Mouse (Mus musculus): ENCODE measurements at regions not wholly inside any gene's neighbourhood (a gene's known extent, or its start where the extent isn't known, plus 50 kb on each side); places are given as distances from the start of the nearest gene placed in this dataset.
"Not testable (repeated sequence)": the region's sequence is repeated elsewhere in the genome, so short reads cannot be mapped to it uniquely, and the experiment has no call there.

- no peaks in the 10 kb centered on the region for H3K27me3 ChIP-seq (ENCODE audit: control insufficient read depth in 1 of 2, insufficient read depth in 2 of 2, low read length in 2 of 2)
- no peak for TF ChIP-seq BHLHE40 (IDR thresholded peaks at IDR 0.05; ENCODE audit: borderline replicate concordance, low read depth, low read length)
- no peak for TF ChIP-seq TBP (IDR thresholded peaks at IDR 0.05; ENCODE audit: low read depth, low read length)
- no peak for TF ChIP-seq EP300 (IDR thresholded peaks at IDR 0.05; ENCODE audit: low read depth in 1 of 2, low read length in 2 of 2)
- no peak for TF ChIP-seq MYC (IDR thresholded peaks at IDR 0.05; ENCODE audit: low read depth, low read length)
- TF ChIP-seq MAFK (IDR thresholded peaks at IDR 0.05; ENCODE audit: borderline replicate concordance, low read depth, low read length) = no peak
- TF ChIP-seq KAT2A (conservative IDR thresholded peaks at IDR 0.05; ENCODE audit: low read depth, low read length) = no peak
- no peak for TF ChIP-seq POLR2AphosphoS5 (IDR thresholded peaks at IDR 0.05; ENCODE audit: borderline replicate concordance, low read depth, low read length)
- TF ChIP-seq TCF12 (IDR thresholded peaks at IDR 0.05; ENCODE audit: low read depth, low read length) = no peak
- TF ChIP-seq POLR2AphosphoS2 (IDR thresholded peaks at IDR 0.05; ENCODE audit: low read length) = no peak
- no peak for TF ChIP-seq USF2 (IDR thresholded peaks at IDR 0.05; ENCODE audit: borderline replicate concordance in 1 of 2, insufficient read depth in 1 of 2, low read depth in 1 of 2, low read length in 2 of 2)
- no peak for TF ChIP-seq UBTF (IDR thresholded peaks at IDR 0.05; ENCODE audit: borderline replicate concordance, insufficient read depth, low read depth, low read length)
- TF ChIP-seq MAZ (IDR thresholded peaks at IDR 0.05; ENCODE audit: low read depth, low read length) = no peak
- no peaks in the 10 kb centered on the region for H3K4me1 ChIP-seq (ENCODE audit: control insufficient read depth in 1 of 2, insufficient read depth in 2 of 2, low read length in 2 of 2)
- H3K9me3 ChIP-seq (replicated peaks; ENCODE audit: insufficient read depth, low read length) = no peaks in the 10 kb centered on the region
- no peak for DNase-seq (ENCODE audit: low read depth, low spot score)
- H3K4me3 ChIP-seq (ENCODE audit: control insufficient read depth in 1 of 2, insufficient read depth in 1 of 2, low read depth in 2 of 2, low read length in 2 of 2) = no peak overlapping the region
- H3K79me2 ChIP-seq (ENCODE audit: control insufficient read depth, insufficient read depth, low read length, poor library complexity) = no peaks in the 10 kb centered on the region
- H3K36me3 ChIP-seq (ENCODE audit: control insufficient read depth in 1 of 2, insufficient read depth in 2 of 2, low read length in 2 of 2) = no peaks in the 10 kb centered on the region
- H3K9ac ChIP-seq (ENCODE audit: control insufficient read depth, low read depth, low read length, poor library complexity, severe bottlenecking) = no peak overlapping the region
- H3K27ac ChIP-seq (ENCODE audit: control insufficient read depth, low read depth, low read length) = no peak overlapping the region
These were observed 140.9 kb upstream of the Creb1 start for GRCm38 (mm10) chr1:64391525-64391924.

- TF ChIP-seq E2F4 (IDR thresholded peaks at IDR 0.05; ENCODE audit: borderline replicate concordance, low read depth, low read length) (no peak), NELFE (IDR thresholded peaks at IDR 0.05; ENCODE audit: low read depth, low read length) (no peak), USF2 (IDR thresholded peaks at IDR 0.05; ENCODE audit: borderline replicate concordance in 1 of 2, insufficient read depth in 1 of 2, low read depth in 1 of 2, low read length in 2 of 2) (no peak), ELF1 (IDR thresholded peaks at IDR 0.05; ENCODE audit: low read depth, low read length) (no peak), SMC3 (IDR thresholded peaks at IDR 0.05; ENCODE audit: low read depth, low read length) (no peak), RCOR1 (IDR thresholded peaks at IDR 0.05; ENCODE audit: low read depth, low read length) (no peak), MAZ (IDR thresholded peaks at IDR 0.05; ENCODE audit: low read depth, low read length) (no peak), BHLHE40 (IDR thresholded peaks at IDR 0.05; ENCODE audit: borderline replicate concordance, low read depth, low read length) (no peak), MYB (IDR thresholded peaks at IDR 0.05; ENCODE audit: low read depth, low read length) (no peak), USF1 (IDR thresholded peaks at IDR 0.05; ENCODE audit: low read depth, low read length) (no peak), MYC (IDR thresholded peaks at IDR 0.05; ENCODE audit: low read depth, low read length) (no peak), EP300 (IDR thresholded peaks at IDR 0.05; ENCODE audit: low read depth in 1 of 2, low read length in 2 of 2) (no peak), POLR2AphosphoS5 (IDR thresholded peaks at IDR 0.05; ENCODE audit: borderline replicate concordance, low read depth, low read length) (no peak), MAFK (IDR thresholded peaks at IDR 0.05; ENCODE audit: borderline replicate concordance, low read depth, low read length) (no peak), TAL1 (IDR thresholded peaks at IDR 0.05; ENCODE audit: low read length) (no peak), MXI1 (IDR thresholded peaks at IDR 0.05; ENCODE audit: low read depth, low read length) (no peak), ETS1 (IDR thresholded peaks at IDR 0.05; ENCODE audit: low read depth, low read length) (no peak), MAX (IDR thresholded peaks at IDR 0.05; ENCODE audit: low read length) (no peak), GABPA (IDR thresholded peaks at IDR 0.05; ENCODE audit: low read depth, low read length) (no peak)
- Histone ChIP-seq H3K9ac (ENCODE audit: control insufficient read depth, low read depth, low read length, poor library complexity, severe bottlenecking) (no peak overlapping the region), H3K27ac (ENCODE audit: control insufficient read depth, low read depth, low read length) (no peak overlapping the region), H3K4me3 (ENCODE audit: control insufficient read depth in 1 of 2, insufficient read depth in 1 of 2, low read depth in 2 of 2, low read length in 2 of 2) (no peak overlapping the region), H3K4me1 (ENCODE audit: control insufficient read depth in 1 of 2, insufficient read depth in 2 of 2, low read length in 2 of 2) (no peaks in the 10 kb centered on the region), H3K79me2 (ENCODE audit: control insufficient read depth, insufficient read depth, low read length, poor library complexity) (no peaks in the 10 kb centered on the region), H3K27me3 (ENCODE audit: control insufficient read depth in 1 of 2, insufficient read depth in 2 of 2, low read length in 2 of 2) (no peaks in the 10 kb centered on the region; a peak in 1 of 4 replicates), H3K36me3 (ENCODE audit: control insufficient read depth in 1 of 2, insufficient read depth in 2 of 2, low read length in 2 of 2) (no peaks in the 10 kb centered on the region), H3K9me3 (replicated peaks; ENCODE audit: insufficient read depth, low read length) (no peaks in the 10 kb centered on the region)
- DNase-seq (ENCODE audit: low read depth, low spot score) = no peak
These were observed 151.2 kb upstream of the Creb1 start for GRCm38 (mm10) chr1:64381264-64381663.

DNA sequence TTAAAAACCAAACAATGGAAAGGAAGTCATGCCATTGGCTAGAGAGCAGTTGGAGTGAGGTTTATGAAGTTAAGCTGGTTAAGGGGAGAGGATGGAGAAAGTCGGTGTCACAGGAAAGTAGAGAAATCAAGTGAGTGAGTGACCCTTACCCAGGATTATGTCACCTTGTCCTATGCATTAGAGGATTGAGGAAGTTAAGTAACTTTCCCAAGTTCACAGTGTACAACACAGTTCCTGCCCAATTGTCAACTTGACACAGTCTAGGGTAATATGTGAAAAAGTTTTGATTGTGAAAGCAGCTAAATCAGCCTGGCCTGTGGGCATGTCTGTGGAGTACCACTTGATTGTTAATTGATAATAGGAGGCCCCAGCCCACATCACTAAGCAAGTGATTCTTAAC, 156.0 kb upstream of the Creb1 start:
- not testable (repeated sequence) for H3K27ac ChIP-seq (ENCODE audit: control insufficient read depth, low read depth, low read length); H3K4me3 ChIP-seq (ENCODE audit: control insufficient read depth in 1 of 2, insufficient read depth in 1 of 2, low read depth in 2 of 2, low read length in 2 of 2); H3K27me3 ChIP-seq (ENCODE audit: control insufficient read depth in 1 of 2, insufficient read depth in 2 of 2, low read length in 2 of 2); H3K79me2 ChIP-seq (ENCODE audit: control insufficient read depth, insufficient read depth, low read length, poor library complexity); H3K9ac ChIP-seq (ENCODE audit: control insufficient read depth, low read depth, low read length, poor library complexity, severe bottlenecking); H3K36me3 ChIP-seq (ENCODE audit: control insufficient read depth in 1 of 2, insufficient read depth in 2 of 2, low read length in 2 of 2); H3K9me3 ChIP-seq (replicated peaks; ENCODE audit: insufficient read depth, low read length); H3K4me1 ChIP-seq (ENCODE audit: control insufficient read depth in 1 of 2, insufficient read depth in 2 of 2, low read length in 2 of 2); DNase-seq (ENCODE audit: low read depth, low spot score)
